Mouse (Mus musculus) kidney, adult 2 months (tissue): Measurements from ENCODE around the gene Mcfd2.

Source experiments
- CTCF ChIP-seq: fragments of 200-500 bp; conservative IDR thresholded peaks from 2 replicates; pipeline ENCODE4 v1.5.1; 2011; ENCODE audit warnings: low read depth, mild to moderate bottlenecking, control low read depth, low read length, moderate library complexity, mixed read lengths; ENCODE audit not compliant: insufficient read depth, insufficient read length
- POLR2A ChIP-seq: fragments of 200-500 bp; IDR thresholded peaks from one replicate; pipeline ENCODE4 v1.6.1; 2011; ENCODE audit warnings: low read depth, low read length, control low read depth

DNA sequence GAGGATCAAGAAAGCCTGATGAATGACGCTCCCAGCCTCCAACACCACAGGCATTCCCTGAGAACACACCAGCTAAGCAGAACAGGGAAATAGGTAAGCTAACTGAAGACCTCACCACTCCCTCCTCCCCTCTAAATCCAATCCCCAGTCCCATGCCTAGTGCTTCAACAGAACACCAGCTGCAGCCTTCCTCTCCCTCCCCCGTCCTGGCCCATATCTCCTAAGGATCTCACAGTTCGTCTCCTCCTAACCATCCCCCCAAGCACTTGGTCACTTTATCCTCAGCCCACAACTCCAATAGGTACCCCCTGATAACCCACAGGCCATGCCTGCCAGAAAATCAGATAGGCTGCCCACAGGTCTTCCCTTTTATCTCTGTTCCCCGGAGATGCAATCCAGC is 37.9 kb downstream of the Mcfd2 start:
- TF ChIP-seq CTCF (no peak), POLR2A (no peak)
